Mouse (Mus musculus): ENCODE data around the gene Becn1.
A peak's percentile ranks its signal among the peaks of the same experiment; 100 is the strongest.

Gene Becn1

GRCm38 (mm10) chr11:101315665-101316500 lies 13.8 kb upstream of the Becn1 start, which contains the start of gene Psme3:
Gene Psme3, plus strand, starts transcription at chr11:101316213.
- DNase-seq (ENCODE audit: low read depth in 1 of 2, low spot score in 2 of 2) = peak; percentile 76 to 90

- DNase-seq (ENCODE audit: low read depth in 1 of 2, low spot score in 2 of 2) = no peak
Observed at GRCm38 (mm10) chr11:101315082-101315650, 13.1 kb upstream of the Becn1 start.

- no peak for DNase-seq (ENCODE audit: low read depth in 1 of 2, low spot score in 2 of 2)
Observed at GRCm38 (mm10) chr11:101314567-101314966, 12.5 kb upstream of the Becn1 start.

GRCm38 (mm10) chr11:101312150-101312549 lies 10.1 kb upstream of the Becn1 start:
- DNase-seq (ENCODE audit: low read depth in 1 of 2, low spot score in 2 of 2) = no peak

GRCm38 (mm10) chr11:101311083-101311482 lies 9.0 kb upstream of the Becn1 start:
- DNase-seq (ENCODE audit: low read depth in 1 of 2, low spot score in 2 of 2) = no peak

GRCm38 (mm10) chr11:101307744-101308143 lies 5.7 kb upstream of the Becn1 start:
- no peak for DNase-seq (ENCODE audit: low read depth in 1 of 2, low spot score in 2 of 2)

GRCm38 (mm10) chr11:101301299-101302003 lies 635 bp downstream of the Becn1 start:
- DNase-seq (ENCODE audit: low read depth in 1 of 2, low spot score in 2 of 2) = no peak

- DNase-seq (ENCODE audit: low read depth in 1 of 2, low spot score in 2 of 2) = no peak
Observed at GRCm38 (mm10) chr11:101300881-101301280, 1.2 kb downstream of the Becn1 start.

- DNase-seq (ENCODE audit: low read depth in 1 of 2, low spot score in 2 of 2) = no peak
Observed at GRCm38 (mm10) chr11:101295191-101295590, 6.9 kb downstream of the Becn1 start.

- no peak for DNase-seq (ENCODE audit: low read depth in 1 of 2, low spot score in 2 of 2)
Observed at GRCm38 (mm10) chr11:101291231-101291630, 10.9 kb downstream of the Becn1 start.

GRCm38 (mm10) chr11:101287306-101287705 lies 14.8 kb downstream of the Becn1 start:
- DNase-seq (ENCODE audit: low read depth in 1 of 2, low spot score in 2 of 2) = peak in 1 of 2 experiments; percentile 19

- DNase-seq (ENCODE audit: low read depth in 1 of 2, low spot score in 2 of 2) = no peak
Observed at GRCm38 (mm10) chr11:101283805-101284204, 18.3 kb downstream of the Becn1 start.

- DNase-seq (ENCODE audit: low read depth in 1 of 2, low spot score in 2 of 2) = no peak
Observed at GRCm38 (mm10) chr11:101282896-101283295, 19.2 kb downstream of the Becn1 start.

- DNase-seq (ENCODE audit: low read depth in 1 of 2, low spot score in 2 of 2) = no peak
Observed at GRCm38 (mm10) chr11:101280837-101281236, 21.2 kb downstream of the Becn1 start.

GRCm38 (mm10) chr11:101279193-101279569 lies 22.9 kb downstream of the Becn1 start:
- no peak for DNase-seq (ENCODE audit: low read depth in 1 of 2, low spot score in 2 of 2)

GRCm38 (mm10) chr11:101278223-101279192 lies 23.6 kb downstream of the Becn1 start, which contains the start of the genes Cntd1 and Coa3:
Gene Cntd1, plus strand, starts transcription at chr11:101279012.
Gene Coa3, minus strand, starts transcription at chr11:101279114.
- DNase-seq (ENCODE audit: low read depth in 1 of 2, low spot score in 2 of 2) = peak in 1 of 2 experiments; percentile 40

GRCm38 (mm10) chr11:101277381-101278222 lies 24.5 kb downstream of the Becn1 start:
- DNase-seq (ENCODE audit: low read depth in 1 of 2, low spot score in 2 of 2) = no peak

GRCm38 (mm10) chr11:101276319-101277070 lies 25.6 kb downstream of the Becn1 start:
- DNase-seq (ENCODE audit: low read depth in 1 of 2, low spot score in 2 of 2) = no peak

- no peak for DNase-seq (ENCODE audit: low read depth in 1 of 2, low spot score in 2 of 2)
Observed at GRCm38 (mm10) chr11:101275309-101275708, 26.8 kb downstream of the Becn1 start.

Data from monocyte, adult 2 months (primary cell).